Mouse (Mus musculus) heart, embryonic 14.5 days (tissue): ENCODE data around the gene Il11ra1. TPM values are rescaled to one million over a fixed set of nuclear protein-coding genes. Genes with fewer than 3 reads are reported as not detected.

Experiments used
- ATAC-seq: fragments of 200-750 bp; cut with Nextera tagmentation; 2 replicates; pipeline ENCODE4 v1.8.0; 2017; ENCODE audit warnings: low read depth, moderate TSS enrichment; ENCODE audit not compliant: insufficient number of reproducible peaks, insufficient read depth, low FRiP score
- H3K27ac ChIP-seq, 2 experiments: fragments of 200-500 bp in 1 of 2; fragments of 300-500 bp in 1 of 2; sonication (generic) in 1 of 2; replicated peaks in 1 of 2; 2 replicates each; pipeline ENCODE4 v1.5.1; 2012 to 2014; ENCODE audit warnings: low read depth in 2 of 2, low read length in 2 of 2, control low read depth in 1 of 2, mild to moderate bottlenecking in 1 of 2, mixed read lengths in 1 of 2; ENCODE audit not compliant: control insufficient read depth in 1 of 2, insufficient read depth in 1 of 2
- H3K27me3 ChIP-seq: fragments of 300-500 bp; sonication (generic); 2 replicates; pipeline ENCODE4 v1.6.1; 2014; ENCODE audit warnings: mild to moderate bottlenecking, low read length, control low read depth; ENCODE audit not compliant: control insufficient read depth, insufficient read depth
- H3K36me3 ChIP-seq: fragments of 300-500 bp; sonication (generic); 2 replicates; pipeline ENCODE4 v1.6.1; 2014; ENCODE audit warnings: mild to moderate bottlenecking, control low read depth, low read length, mixed read lengths; ENCODE audit not compliant: control insufficient read depth, insufficient read depth
- H3K4me1 ChIP-seq, 2 experiments: fragments of 200-500 bp in 1 of 2; fragments of 300-500 bp in 1 of 2; sonication (generic) in 1 of 2; 2 replicates each; pipeline ENCODE4 v1.6.1; 2012 to 2014; ENCODE audit warnings: low read length in 2 of 2, control low read depth in 1 of 2, mixed read lengths in 1 of 2; ENCODE audit not compliant: control insufficient read depth in 2 of 2, insufficient read depth in 2 of 2
- H3K4me2 ChIP-seq: fragments of 300-500 bp; sonication (generic); 2 replicates; pipeline ENCODE4 v1.6.1; 2014; ENCODE audit warnings: mild to moderate bottlenecking, low read length
- H3K4me3 ChIP-seq, 2 experiments: fragments of 200-500 bp in 1 of 2; fragments of 300-500 bp in 1 of 2; sonication (generic) in 1 of 2; 2 replicates each; pipeline ENCODE4 v1.5.1; 2012 to 2014; ENCODE audit warnings: low read length in 2 of 2, mild to moderate bottlenecking in 2 of 2, control low read depth in 1 of 2, low read depth in 1 of 2, moderate library complexity in 1 of 2; ENCODE audit not compliant: control insufficient read depth in 1 of 2, insufficient read depth in 1 of 2
- H3K9ac ChIP-seq: fragments of 300-500 bp; sonication (generic); 2 replicates; pipeline ENCODE4 v1.6.1; 2014; ENCODE audit warnings: mild to moderate bottlenecking, low read length
- H3K9me3 ChIP-seq: fragments of 300-500 bp; sonication (generic); 2 replicates; pipeline ENCODE4 v1.6.1; 2016; ENCODE audit warnings: low read length, control low read depth; ENCODE audit not compliant: control insufficient read depth
- WGBS: fragments of 180-500 bp; shearing (Covaris S2); extraction: QIAGEN DNeasy Blood & Tissue Kit; methylation state at CpG from one replicate; pipeline ENCODE4 v1.1.7; 2014; 5-methylcytosine and 5-hydroxymethylcytosine counted together
- polyA plus RNA-seq: library from polyadenylated mRNA; unstranded; fragments of >200 nt; fragmentation: Nextera tagmentation; extraction: Ambion mirVana; gene quantifications from 2 replicates; pipeline ENCODE4 v1.2.1, GENCODE M21; 2014

Gene Il11ra1
- polyA plus RNA-seq, 1 experiment from 2014 or later, result 136 TPM

- H3K4me2 ChIP-seq, result no peak overlapping the region
- H3K4me1 ChIP-seq, result peaks cover 13 to 15% of the 10 kb centered on the region in 2 experiments
- peaks cover 50% of the 10 kb centered on the region for H3K36me3 ChIP-seq
- no peaks in the 10 kb centered on the region for H3K27me3 ChIP-seq
- no peaks in the 10 kb centered on the region for H3K9me3 ChIP-seq
- H3K4me3 ChIP-seq, result no peak overlapping the region
- ATAC-seq, result no peak
- H3K9ac ChIP-seq, result no peak overlapping the region
- H3K27ac ChIP-seq, result no peak overlapping the region
- 51% methylated on average over 6 of the region's 6 CpGs for WGBS
These were observed 17.0 kb downstream of the Il11ra1 start for GRCm38 (mm10) chr4:41716834-41717233.

- Histone ChIP-seq H3K4me3 (peak within 1 kb of the TSS; percentile 65 to 94), H3K4me1 (peaks cover 0 to 8% of the 10 kb centered on the region in 2 experiments; a peak in 2 of 4 replicates), H3K27ac (no peak within 1 kb of the TSS), H3K36me3 (peaks cover 28% of the 10 kb centered on the region), H3K27me3 (peaks cover 45% of the 10 kb centered on the region), H3K9ac (peak within 1 kb of the TSS; percentile 82), H3K4me2 (peak within 1 kb of the TSS; percentile 68), H3K9me3 (no peaks in the 10 kb centered on the region)
- WGBS, result under 1% methylated on average over 27 of the region's 27 CpGs
- peak; percentile 86 for ATAC-seq
These were observed 23.1 kb downstream of the Il11ra1 start, which contains the start of gene Dctn3 for GRCm38 (mm10) chr4:41722918-41723351. TSS of gene Dctn3 (minus strand) at chr4:41723170.

DNA sequence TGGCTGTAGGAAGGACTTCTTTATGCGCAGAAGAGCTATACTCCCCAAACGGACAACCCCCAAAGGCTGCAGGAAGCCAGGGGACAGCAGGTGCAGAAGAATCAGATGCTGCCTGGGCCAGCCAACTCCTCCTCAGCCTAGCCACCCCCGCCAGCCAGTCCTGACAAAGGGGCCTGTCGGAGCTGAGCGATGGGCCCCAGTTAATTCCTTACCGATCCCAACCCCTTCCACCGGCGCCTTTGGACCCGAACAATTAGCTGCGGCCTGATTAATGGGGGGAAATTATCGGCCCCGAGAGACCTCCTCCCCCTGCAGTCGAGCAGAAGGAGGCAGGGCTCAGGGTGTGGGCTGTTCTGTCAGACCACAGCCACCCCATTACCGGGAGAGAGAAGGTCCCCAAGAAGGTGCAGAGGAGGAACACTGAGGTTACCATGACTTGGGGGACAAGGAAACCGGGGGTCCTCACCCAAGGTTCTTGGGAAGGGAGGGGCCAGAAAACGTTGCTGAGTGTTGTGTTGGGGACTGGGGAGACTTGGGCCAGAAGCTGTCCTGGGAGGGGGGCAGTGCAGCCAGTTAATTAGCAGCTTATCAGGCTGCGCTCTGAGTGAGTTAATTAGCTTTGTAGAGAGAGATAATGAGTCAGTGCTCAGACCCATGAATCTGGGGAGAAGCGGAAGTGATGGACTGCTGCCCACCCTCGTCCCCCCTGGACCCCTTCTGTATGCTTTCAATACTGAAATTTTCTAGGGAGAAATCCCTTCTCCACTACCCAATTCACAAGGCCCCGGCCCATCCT lies 27.2 kb downstream of the Il11ra1 start:
- peaks cover 0 to 13% of the 10 kb centered on the region in 2 experiments; a peak in 2 of 4 replicates for H3K4me1 ChIP-seq
- H3K27me3 ChIP-seq, result peaks cover 82% of the 10 kb centered on the region
- H3K27ac ChIP-seq, result no peak overlapping the region
- no peaks in the 10 kb centered on the region for H3K9me3 ChIP-seq
- 18% methylated on average over 20 of the region's 20 CpGs for WGBS
- no peak for ATAC-seq
- H3K36me3 ChIP-seq, result no peaks in the 10 kb centered on the region
- H3K9ac ChIP-seq, result no peak overlapping the region
- H3K4me3 ChIP-seq, result no peak overlapping the region
- H3K4me2 ChIP-seq, result no peak overlapping the region

DNA sequence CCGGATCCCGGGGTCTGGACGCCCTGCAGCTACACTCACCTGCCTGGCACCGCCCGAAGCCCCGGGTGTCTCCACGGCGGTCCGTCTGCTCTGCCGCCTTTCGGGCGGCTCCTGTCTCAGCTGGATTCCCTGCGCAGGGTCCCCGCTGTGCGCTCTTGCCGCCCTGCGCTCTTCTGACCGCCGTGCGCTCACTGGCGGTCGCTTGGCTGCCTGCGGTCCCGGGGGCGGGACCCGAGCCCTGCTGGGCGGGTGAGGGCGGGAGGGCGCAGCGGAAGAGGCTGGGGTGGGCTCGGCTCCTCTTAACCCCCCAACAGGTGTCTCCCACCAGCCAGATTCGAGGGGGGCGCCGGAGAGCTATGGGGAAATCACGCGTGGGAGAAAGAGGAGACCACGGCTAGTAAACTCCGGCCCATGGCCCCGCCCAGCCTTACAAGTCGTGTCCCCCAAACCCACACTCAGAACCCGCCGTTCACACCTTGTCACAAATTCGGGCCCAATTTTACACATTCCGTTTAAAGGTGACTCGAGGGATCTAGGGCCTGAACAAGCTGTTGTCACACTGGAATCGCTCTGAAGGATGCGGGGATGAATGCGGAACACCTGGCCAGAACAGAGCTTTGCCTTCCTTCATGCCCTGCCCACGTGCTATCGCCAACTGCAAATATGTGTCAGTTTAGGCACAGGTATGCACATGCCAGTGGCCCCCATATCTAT lies 31.4 kb downstream of the Il11ra1 start, which contains the start of gene Arid3c:
Gene Arid3c (minus strand): TSS at position 91 of the 714 bp plus-strand sequence.
- H3K9ac ChIP-seq, result peak within 1 kb of the TSS; percentile 46
- peak within 1 kb of the TSS; percentile 78 for H3K4me2 ChIP-seq
- ATAC-seq, result no peak
- H3K36me3 ChIP-seq, result no peaks in the 10 kb centered on the region
- no peak within 1 kb of the TSS for H3K27ac ChIP-seq
- H3K4me3 ChIP-seq, result peak within 1 kb of the TSS; percentile 30 to 41
- H3K9me3 ChIP-seq, result no peaks in the 10 kb centered on the region; the same call in 1 of the 2 replicates
- WGBS, result 3% methylated on average over 46 of the region's 50 CpGs
- H3K4me1 ChIP-seq, result peaks cover 0 to 8% of the 10 kb centered on the region in 2 experiments; a peak in 1 of 4 replicates
- peaks cover 72% of the 10 kb centered on the region for H3K27me3 ChIP-seq

DNA sequence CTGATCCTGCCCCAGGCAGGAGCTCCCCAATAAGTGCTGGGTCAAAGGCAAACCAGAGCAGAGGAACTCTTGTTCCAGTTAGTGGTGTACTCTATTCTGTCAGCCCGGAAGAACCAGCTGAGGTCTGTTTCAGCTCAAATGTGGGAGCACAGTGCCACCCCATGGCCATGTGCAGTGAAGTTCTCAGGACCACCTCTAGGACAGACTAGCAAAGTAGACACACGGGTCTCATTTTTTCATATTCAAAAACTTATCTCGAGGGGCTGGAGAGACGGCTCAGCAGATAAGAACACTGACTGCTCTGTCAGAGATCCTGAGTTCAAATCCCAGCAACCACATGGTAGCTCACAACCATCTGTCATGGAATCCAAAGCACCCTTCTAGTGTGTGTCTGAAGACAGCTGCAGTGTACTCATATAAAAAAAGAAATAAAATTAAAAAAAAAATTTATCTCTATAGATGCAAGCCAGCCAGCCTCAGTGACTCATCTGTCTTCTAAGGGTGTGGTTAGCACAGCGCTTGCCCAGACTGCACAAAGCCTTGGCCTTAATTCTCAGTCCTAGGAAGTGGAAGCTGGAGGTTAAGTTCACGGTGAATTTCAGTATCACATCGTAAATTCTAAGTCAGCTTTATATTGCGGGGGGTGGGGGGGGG lies 37.9 kb downstream of the Il11ra1 start:
- Histone ChIP-seq H3K9me3 (no peaks in the 10 kb centered on the region; the same call in 1 of the 2 replicates), H3K27ac (no peak overlapping the region), H3K4me2 (no peak overlapping the region), H3K4me3 (no peak overlapping the region), H3K9ac (no peak overlapping the region), H3K27me3 (peaks cover 13% of the 10 kb centered on the region), H3K36me3 (peaks cover 14% of the 10 kb centered on the region), H3K4me1 (peaks cover 4 to 10% of the 10 kb centered on the region in 2 experiments)
- no peak for ATAC-seq
- WGBS, result 44% methylated on average over 8 of the region's 8 CpGs

DNA sequence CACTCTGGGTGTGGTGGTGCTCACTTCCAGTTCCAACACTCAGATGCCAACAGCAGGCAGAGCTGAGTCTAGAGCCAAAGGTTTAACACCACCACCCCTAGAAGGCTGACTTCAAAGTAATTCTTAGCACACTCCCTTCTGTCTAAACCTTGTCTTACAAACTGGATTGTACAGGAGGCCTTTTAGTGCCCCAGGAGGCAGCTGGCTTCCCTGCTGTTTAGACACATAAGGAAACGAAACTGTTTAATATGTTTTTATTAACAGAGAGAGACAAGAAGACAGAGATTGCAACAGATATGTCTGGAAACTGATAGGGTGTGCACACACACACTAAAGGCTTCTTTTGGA lies 38.4 kb downstream of the Il11ra1 start:
- Histone ChIP-seq H3K27ac (no peak overlapping the region), H3K9me3 (no peaks in the 10 kb centered on the region; the same call in 1 of the 2 replicates), H3K4me2 (no peak overlapping the region), H3K27me3 (peaks cover 8% of the 10 kb centered on the region; the same call in 1 of the 2 replicates), H3K9ac (no peak overlapping the region), H3K36me3 (peaks cover 14% of the 10 kb centered on the region), H3K4me3 (no peak overlapping the region), H3K4me1 (peaks cover 4 to 10% of the 10 kb centered on the region in 2 experiments)
- no peak for ATAC-seq
- 74% methylated on average over 1 of the region's 1 CpGs for WGBS

DNA sequence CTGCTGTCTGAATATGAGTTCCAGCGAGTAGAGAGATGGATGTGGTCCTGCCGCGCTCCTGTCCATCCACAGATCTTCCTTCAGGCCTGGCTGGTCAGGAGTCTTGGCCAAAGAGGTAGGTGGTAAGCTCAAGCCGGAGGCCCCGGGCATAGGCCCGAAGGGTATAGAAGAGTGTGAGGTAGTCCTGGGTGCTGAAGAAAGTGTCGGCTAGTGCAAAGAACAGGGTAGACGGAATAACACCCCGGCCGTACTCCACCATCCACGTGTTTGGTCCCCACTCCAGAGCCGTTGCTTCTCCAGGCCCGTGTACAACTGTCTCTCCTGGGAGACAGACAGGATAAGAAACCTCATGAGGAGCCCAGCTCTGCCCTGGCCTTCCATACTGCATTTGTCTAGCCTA lies 39.5 kb downstream of the Il11ra1 start:
- no peak overlapping the region for H3K9ac ChIP-seq
- H3K27ac ChIP-seq, result no peak overlapping the region

More for the DNA sequence above, 39.5 kb downstream of the Il11ra1 start:
- Histone ChIP-seq H3K4me2 (no peak overlapping the region), H3K9me3 (no peaks in the 10 kb centered on the region; the same call in 1 of the 2 replicates), H3K4me1 (peaks cover 4 to 10% of the 10 kb centered on the region in 2 experiments), H3K4me3 (no peak overlapping the region), H3K27me3 (no peaks in the 10 kb centered on the region), H3K36me3 (peaks cover 14% of the 10 kb centered on the region)
- no peak for ATAC-seq
- 90% methylated on average over 13 of the region's 13 CpGs for WGBS
